Mouse (Mus musculus): ENCODE measurements around the gene Cux1.

The Cux1 gene

GRCm38 (mm10) chr5:136312166-136312565 is 255.1 kb downstream of the Cux1 start:
- in situ Hi-C loops (cut with MboI, MseI): no loop called here

- in situ Hi-C loops (cut with MboI, MseI): no loop called here
These were observed 261.0 kb downstream of the Cux1 start for GRCm38 (mm10) chr5:136306254-136306653.

GRCm38 (mm10) chr5:136303409-136303983 is 263.8 kb downstream of the Cux1 start:
- in situ Hi-C loops (cut with MboI, MseI): no loop called here

- in situ Hi-C loops (cut with MboI, MseI): no loop called here
These were observed 266.4 kb downstream of the Cux1 start for GRCm38 (mm10) chr5:136300880-136301279.

GRCm38 (mm10) chr5:136297691-136298090 is 269.6 kb downstream of the Cux1 start:
- in situ Hi-C loops (cut with MboI, MseI): no loop called here

- in situ Hi-C loops (cut with MboI, MseI): no loop called here
These were observed 270.4 kb downstream of the Cux1 start for GRCm38 (mm10) chr5:136296911-136297310.

- in situ Hi-C loops (cut with MboI, MseI): no loop called here
These were observed 274.3 kb downstream of the Cux1 start for GRCm38 (mm10) chr5:136292971-136293418.

- in situ Hi-C loops (cut with MboI, MseI): no loop called here
These were observed 274.9 kb downstream of the Cux1 start for GRCm38 (mm10) chr5:136292361-136292760.

- in situ Hi-C loops (cut with MboI, MseI): no loop called here
These were observed 275.7 kb downstream of the Cux1 start for GRCm38 (mm10) chr5:136291562-136291961.

- in situ Hi-C loops (cut with MboI, MseI): no loop called here
These were observed 277.5 kb downstream of the Cux1 start for GRCm38 (mm10) chr5:136289776-136290175.

GRCm38 (mm10) chr5:136288351-136289081 is 278.8 kb downstream of the Cux1 start:
- in situ Hi-C loops (cut with MboI, MseI): no loop called here

- in situ Hi-C loops (cut with MboI, MseI): no loop called here
These were observed 280.7 kb downstream of the Cux1 start for GRCm38 (mm10) chr5:136286566-136286965.

GRCm38 (mm10) chr5:136285106-136285505 is 282.2 kb downstream of the Cux1 start:
- in situ Hi-C loops (cut with MboI, MseI): no loop called here

- in situ Hi-C loops (cut with MboI, MseI): no loop called here
These were observed 285.9 kb downstream of the Cux1 start for GRCm38 (mm10) chr5:136281351-136281750.

- in situ Hi-C loops (cut with MboI, MseI): no loop called here
These were observed 292.6 kb downstream of the Cux1 start for GRCm38 (mm10) chr5:136274739-136275138.

GRCm38 (mm10) chr5:136269937-136270336 is 297.4 kb downstream of the Cux1 start:
- in situ Hi-C loops (cut with MboI, MseI): loop anchor here (5.0 kb wide), 1 partner anchor 57 kb away; no protein-coding TSS in a partner anchor

- in situ Hi-C loops (cut with MboI, MseI): loop anchor here (5.0 kb wide), 1 partner anchor 61 kb away; no protein-coding TSS in a partner anchor
These were observed 301.2 kb downstream of the Cux1 start for GRCm38 (mm10) chr5:136266077-136266476.

- in situ Hi-C loops (cut with MboI, MseI): no loop called here
These were observed 303.9 kb downstream of the Cux1 start for GRCm38 (mm10) chr5:136263342-136263741.

- in situ Hi-C loops (cut with MboI, MseI): loop anchor here (10.0 kb wide), 1 partner anchor 406 kb away; no protein-coding TSS in a partner anchor
These were observed 308.4 kb downstream of the Cux1 start for GRCm38 (mm10) chr5:136258919-136259318.

- in situ Hi-C loops (cut with MboI, MseI): loop anchor here (5.0 to 10.0 kb wide), 2 partner anchors 412 to 454 kb away; no protein-coding TSS in a partner anchor
These were observed 314.4 kb downstream of the Cux1 start for GRCm38 (mm10) chr5:136252899-136253298.

GRCm38 (mm10) chr5:136251004-136251403 is 316.3 kb downstream of the Cux1 start:
- in situ Hi-C loops (cut with MboI, MseI): loop anchor here (5.0 to 10.0 kb wide), 2 partner anchors 414 to 456 kb away; no protein-coding TSS in a partner anchor

GRCm38 (mm10) chr5:136248441-136248840 is 318.8 kb downstream of the Cux1 start:
- in situ Hi-C loops (cut with MboI, MseI): loop anchor here (5.0 kb wide), 1 partner anchor 46 kb away; no protein-coding TSS in a partner anchor

GRCm38 (mm10) chr5:136246452-136246838 is 320.8 kb downstream of the Cux1 start, which contains the start of gene Sh2b2:
Gene Sh2b2 (minus strand): TSS chr5:136246556.
- in situ Hi-C loops (cut with MboI, MseI): loop anchor here (5.0 kb wide), 1 partner anchor 44 kb away; no protein-coding TSS in a partner anchor

Data from T-helper 1 cell (primary cell).